Mouse (Mus musculus) embryonic facial prominence, embryonic 14.5 days (tissue): ENCODE measurements around the gene Ubald1. TPM values are rescaled to one million over a fixed set of nuclear protein-coding genes. Genes with fewer than 3 reads are reported as not detected.
A peak's percentile ranks its signal among the peaks of the same experiment; 100 is the strongest.

Experiments
- ATAC-seq: fragments of 200-750 bp; cut with Nextera tagmentation; 2 replicates; pipeline ENCODE4 v1.8.0; 2017; ENCODE audit warnings: low read depth, moderate number of reproducible peaks, moderate TSS enrichment
- DNase-seq: peaks from one replicate; pipeline ENCODE4 v3.0.0-alpha.2; 2015; ENCODE audit warnings: low spot score
- H3K27ac ChIP-seq: fragments of 300-500 bp; sonication (generic); replicated peaks from 2 replicates; pipeline ENCODE4 v1.5.1; 2014; ENCODE audit warnings: low read depth, mild to moderate bottlenecking, low read length, moderate library complexity
- H3K27me3 ChIP-seq: fragments of 300-500 bp; sonication (generic); replicated peaks from 2 replicates; pipeline ENCODE4 v1.6.1; 2014; ENCODE audit warnings: low read length; ENCODE audit not compliant: control insufficient read depth, insufficient read depth
- H3K36me3 ChIP-seq: fragments of 300-500 bp; sonication (generic); 2 replicates; pipeline ENCODE4 v1.6.1; 2014; ENCODE audit warnings: low read length, mixed read lengths; ENCODE audit not compliant: control insufficient read depth, insufficient read depth
- H3K4me1 ChIP-seq: fragments of 300-500 bp; sonication (generic); 2 replicates; pipeline ENCODE4 v1.6.1; 2014; ENCODE audit warnings: antibody characterized with exemption, low read length; ENCODE audit not compliant: control insufficient read depth, insufficient read depth
- H3K4me2 ChIP-seq: fragments of 300-500 bp; sonication (generic); 2 replicates; pipeline ENCODE4 v1.6.1; 2014; ENCODE audit warnings: low read depth, mild to moderate bottlenecking, low read length, moderate library complexity, mixed read lengths
- H3K4me3 ChIP-seq: fragments of 300-500 bp; sonication (generic); 2 replicates; pipeline ENCODE4 v1.5.1; 2014; ENCODE audit warnings: low read depth, mild to moderate bottlenecking, low read length
- H3K9ac ChIP-seq: fragments of 300-500 bp; sonication (generic); 2 replicates; pipeline ENCODE4 v1.6.1; 2014; ENCODE audit warnings: low read depth, mild to moderate bottlenecking, low read length, moderate library complexity, mixed read lengths
- H3K9me3 ChIP-seq: fragments of 300-500 bp; sonication (generic); 2 replicates; pipeline ENCODE4 v1.6.1; 2016; ENCODE audit warnings: low read length; ENCODE audit not compliant: control insufficient read depth
- WGBS: fragments of 180-500 bp; shearing (Covaris S2); extraction: QIAGEN DNeasy Blood & Tissue Kit; methylation state at CpG from one replicate; pipeline ENCODE4 v1.1.7; 2014; 5-methylcytosine and 5-hydroxymethylcytosine counted together
- polyA plus RNA-seq: library from polyadenylated mRNA; unstranded; fragments of >200 nt; fragmentation: Nextera tagmentation; extraction: Ambion mirVana; gene quantifications from 2 replicates; pipeline ENCODE4 v1.2.1, GENCODE M21; 2014

The Ubald1 gene
- polyA plus RNA-seq, result 36.3 and 39.0 TPM in 2 replicates

DNA sequence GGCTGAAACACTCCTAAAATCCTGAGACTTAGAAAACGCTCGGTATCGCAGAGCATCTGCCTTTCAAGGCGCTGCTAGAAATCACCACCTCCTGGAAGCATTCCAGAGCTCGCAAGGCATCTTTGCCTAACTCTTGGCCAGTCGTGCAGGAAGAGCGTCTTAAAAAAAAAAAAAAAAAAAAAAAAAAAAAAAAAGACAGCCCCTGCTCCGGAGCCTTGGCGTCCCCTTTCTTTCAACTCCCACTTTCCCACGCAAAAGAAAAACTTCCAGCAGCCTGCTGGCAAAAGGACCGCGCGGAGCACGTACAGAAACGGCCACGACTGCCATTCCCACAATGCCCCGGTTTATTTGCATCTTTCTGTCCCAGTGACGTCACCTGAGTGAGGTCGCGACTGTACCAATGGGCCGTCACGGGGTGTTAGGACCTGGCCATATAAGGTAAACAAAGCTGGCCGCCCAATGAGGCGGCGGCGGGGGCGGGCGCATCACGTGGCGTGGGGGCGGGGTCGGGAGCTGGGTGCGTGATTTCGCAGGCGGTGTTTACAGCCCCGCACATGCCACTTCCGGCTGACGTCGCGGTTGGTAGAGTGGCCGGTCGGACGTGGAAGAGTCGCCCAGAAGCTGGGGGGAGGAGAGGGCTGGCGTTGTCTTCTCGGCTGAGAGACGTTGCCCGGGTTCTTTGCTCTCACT, at the start of gene Ubald1:
TSS of gene Ubald1 (minus strand) at position 180 of the 690 bp plus-strand sequence.
- H3K27me3 ChIP-seq, result no peaks in the 10 kb centered on the region
- peaks cover 22% of the 10 kb centered on the region for H3K4me1 ChIP-seq
- peak within 1 kb of the TSS; percentile 86 for H3K4me3 ChIP-seq
- peak; percentile 88 for ATAC-seq
- no peaks in the 10 kb centered on the region for H3K9me3 ChIP-seq
- peaks cover 9% of the 10 kb centered on the region for H3K36me3 ChIP-seq
- peak within 1 kb of the TSS; percentile 76 for H3K4me2 ChIP-seq
- peak within 1 kb of the TSS; percentile 100 for H3K27ac ChIP-seq
- whole genome bisulfite sequencing, result under 1% methylated on average over 48 of the region's 48 CpGs
- peak within 1 kb of the TSS; percentile 92 for H3K9ac ChIP-seq
- peak; percentile 100 for DNase-seq

DNA sequence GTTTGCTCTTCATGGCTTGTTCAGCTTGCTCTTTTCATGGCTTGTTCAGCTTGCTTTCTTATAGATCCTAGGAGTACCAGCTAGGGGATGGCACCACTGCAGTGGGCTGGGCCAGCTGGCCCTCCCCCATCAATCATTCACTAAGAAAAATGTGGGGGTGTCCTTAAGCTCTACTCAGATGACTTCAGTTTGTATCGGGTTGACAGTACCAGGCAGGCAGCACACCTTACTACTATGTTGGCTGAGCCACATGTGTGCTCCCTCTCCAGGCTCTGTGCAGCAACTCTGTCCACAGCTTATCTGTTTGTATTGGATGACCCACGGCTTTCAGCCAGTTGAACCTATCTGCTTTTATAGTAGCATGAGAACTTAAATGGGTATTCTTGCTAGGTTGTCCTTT, 48.4 kb upstream of the Ubald1 start:
- ATAC-seq (no peak), DNase-seq (no peak)
- WGBS, result 85% methylated on average over 2 of the region's 2 CpGs
- no peaks in the 10 kb centered on the region for H3K27me3 ChIP-seq
- no peaks in the 10 kb centered on the region for H3K4me1 ChIP-seq
- H3K36me3 ChIP-seq, result peaks cover 100% of the 10 kb centered on the region
- H3K4me3 ChIP-seq, result no peak overlapping the region
- H3K27ac ChIP-seq, result no peak overlapping the region
- no peak overlapping the region for H3K4me2 ChIP-seq
- no peak overlapping the region for H3K9ac ChIP-seq
- H3K9me3 ChIP-seq, result no peaks in the 10 kb centered on the region

DNA sequence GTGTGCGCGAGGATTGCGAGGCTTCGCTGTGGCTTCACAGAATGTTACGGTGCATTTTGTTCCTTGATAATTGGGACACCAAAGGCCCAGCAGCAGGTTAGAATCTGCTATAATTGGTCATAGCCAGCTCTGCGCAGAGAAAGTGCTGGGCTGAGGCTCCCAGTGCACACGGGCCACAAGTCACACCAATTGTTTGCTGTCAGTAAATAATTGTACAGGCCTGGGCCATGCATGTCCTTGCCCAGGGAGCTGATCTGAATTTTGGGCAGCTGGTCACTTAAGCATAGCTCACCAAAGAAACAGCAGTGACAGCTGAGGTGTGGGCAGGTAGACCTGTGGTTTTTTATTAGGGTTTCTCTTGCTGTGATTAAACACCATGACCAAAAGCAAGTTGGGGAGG, 47.9 kb upstream of the Ubald1 start:
- ATAC-seq, result no peak
- no peak overlapping the region for H3K27ac ChIP-seq
- 91% methylated on average over 7 of the region's 7 CpGs for WGBS

DNA sequence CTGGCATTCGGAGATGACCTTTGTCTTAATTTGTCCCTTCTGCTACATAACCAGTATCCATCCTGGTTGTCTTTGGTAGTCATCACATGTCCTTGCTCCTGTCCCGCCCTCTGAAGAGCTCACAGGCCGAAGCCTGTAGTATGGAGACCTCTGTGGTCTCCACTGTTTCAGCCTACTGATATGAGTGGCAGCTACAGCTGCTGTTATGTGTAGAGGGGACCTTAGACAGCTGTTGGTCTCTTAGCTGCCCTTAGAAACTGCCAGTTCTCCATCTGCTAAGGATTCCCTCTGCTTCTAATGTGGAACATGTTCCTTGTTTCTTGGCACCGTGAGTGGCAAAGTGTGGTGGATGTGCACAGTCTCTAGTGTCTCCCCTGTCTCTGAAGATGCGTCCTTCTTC, 43.9 kb upstream of the Ubald1 start:
- H3K36me3 ChIP-seq, result peaks cover 95% of the 10 kb centered on the region
- H3K9ac ChIP-seq, result no peak overlapping the region
- no peak for ATAC-seq
- H3K27me3 ChIP-seq, result no peaks in the 10 kb centered on the region
- no peak overlapping the region for H3K4me3 ChIP-seq
- H3K4me2 ChIP-seq, result no peak overlapping the region
- H3K9me3 ChIP-seq, result no peaks in the 10 kb centered on the region
- WGBS, result 85% methylated on average over 5 of the region's 5 CpGs
- no peak overlapping the region for H3K27ac ChIP-seq
- H3K4me1 ChIP-seq, result no peaks in the 10 kb centered on the region
- no peak for DNase-seq

More for the DNA sequence above, 47.9 kb upstream of the Ubald1 start:
- Histone ChIP-seq H3K9me3 (no peaks in the 10 kb centered on the region), H3K4me1 (no peaks in the 10 kb centered on the region), H3K36me3 (peaks cover 100% of the 10 kb centered on the region), H3K4me2 (no peak overlapping the region), H3K4me3 (no peak overlapping the region), H3K9ac (no peak overlapping the region), H3K27me3 (no peaks in the 10 kb centered on the region)
- no peak for DNase-seq

DNA sequence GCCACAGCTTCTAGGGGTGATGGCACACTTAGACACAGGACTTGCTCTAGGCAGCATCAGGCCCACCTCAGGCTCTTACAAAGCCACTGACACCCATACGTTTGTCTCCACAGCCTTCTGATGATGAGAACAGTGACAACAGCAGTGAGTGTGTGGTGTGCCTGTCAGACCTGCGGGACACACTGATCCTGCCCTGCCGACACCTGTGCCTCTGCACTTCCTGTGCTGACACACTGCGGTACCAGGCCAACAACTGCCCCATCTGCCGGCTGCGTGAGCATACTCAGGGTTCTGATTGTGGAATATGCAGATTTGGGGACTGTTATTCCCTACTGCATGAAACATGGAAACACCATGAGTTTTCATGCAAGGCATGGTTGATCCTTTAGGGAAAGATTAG, 42.4 kb upstream of the Ubald1 start:
- no peak for ATAC-seq
- Histone ChIP-seq H3K36me3 (peaks cover 86% of the 10 kb centered on the region), H3K4me2 (no peak overlapping the region), H3K9ac (no peak overlapping the region), H3K4me1 (no peaks in the 10 kb centered on the region), H3K9me3 (no peaks in the 10 kb centered on the region), H3K4me3 (no peak overlapping the region), H3K27me3 (no peaks in the 10 kb centered on the region), H3K27ac (no peak overlapping the region)
- 98% methylated on average over 6 of the region's 6 CpGs for WGBS
- DNase-seq, result no peak

DNA sequence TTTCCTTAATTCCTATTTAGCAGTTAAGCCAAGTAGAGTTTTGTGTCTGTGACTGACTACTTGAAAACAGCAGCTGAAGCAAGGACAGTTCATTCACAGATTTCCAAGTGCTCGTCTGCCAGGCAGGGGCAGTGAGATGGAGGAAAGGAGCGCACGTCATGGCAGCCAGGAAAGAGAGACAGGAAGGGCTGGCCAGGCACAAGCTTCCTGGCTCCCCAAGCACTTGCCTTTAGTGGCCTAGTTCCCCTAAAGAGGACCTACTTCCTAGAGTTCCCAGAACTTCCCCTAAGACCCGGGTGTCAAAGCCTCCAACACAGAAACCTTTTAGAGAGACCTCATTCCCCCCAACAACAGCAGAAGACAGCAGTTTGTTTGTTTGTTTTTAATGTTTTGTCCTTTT, 40.4 kb upstream of the Ubald1 start:
- DNase-seq (no peak), ATAC-seq (no peak)
- Histone ChIP-seq H3K9ac (no peak overlapping the region), H3K36me3 (peaks cover 82% of the 10 kb centered on the region), H3K9me3 (no peaks in the 10 kb centered on the region), H3K4me1 (no peaks in the 10 kb centered on the region), H3K27me3 (no peaks in the 10 kb centered on the region), H3K4me3 (no peak overlapping the region), H3K4me2 (no peak overlapping the region), H3K27ac (no peak overlapping the region)
- WGBS, result 67% methylated on average over 4 of the region's 4 CpGs

DNA sequence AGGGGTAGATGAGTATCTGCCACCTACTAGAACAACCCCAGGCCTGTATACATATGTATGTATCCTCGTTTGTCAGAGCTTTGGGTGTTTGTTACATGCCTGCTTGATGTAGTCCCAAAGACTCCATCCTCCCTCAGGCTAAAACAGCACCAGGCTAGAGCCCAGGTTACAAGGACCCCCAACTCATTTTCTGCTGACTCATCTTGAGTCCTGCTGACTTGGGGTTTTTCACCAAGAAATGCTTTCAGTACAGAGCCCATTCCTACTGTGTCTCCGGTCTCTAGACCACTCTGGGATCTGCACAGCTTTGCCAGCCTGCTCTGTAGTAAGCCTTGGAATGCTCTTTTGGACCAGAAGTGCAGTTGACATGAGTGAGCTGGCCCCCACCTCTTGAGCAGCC, 36.5 kb upstream of the Ubald1 start:
- ATAC-seq (no peak), DNase-seq (no peak)
- no peak overlapping the region for H3K9ac ChIP-seq
- no peaks in the 10 kb centered on the region for H3K27me3 ChIP-seq
- H3K36me3 ChIP-seq, result peaks cover 71% of the 10 kb centered on the region
- no peaks in the 10 kb centered on the region for H3K4me1 ChIP-seq
- no peaks in the 10 kb centered on the region for H3K9me3 ChIP-seq
- H3K4me2 ChIP-seq, result no peak overlapping the region
- H3K4me3 ChIP-seq, result no peak overlapping the region
- no peak overlapping the region for H3K27ac ChIP-seq
- 85% methylated on average over 2 of the region's 2 CpGs for WGBS

DNA sequence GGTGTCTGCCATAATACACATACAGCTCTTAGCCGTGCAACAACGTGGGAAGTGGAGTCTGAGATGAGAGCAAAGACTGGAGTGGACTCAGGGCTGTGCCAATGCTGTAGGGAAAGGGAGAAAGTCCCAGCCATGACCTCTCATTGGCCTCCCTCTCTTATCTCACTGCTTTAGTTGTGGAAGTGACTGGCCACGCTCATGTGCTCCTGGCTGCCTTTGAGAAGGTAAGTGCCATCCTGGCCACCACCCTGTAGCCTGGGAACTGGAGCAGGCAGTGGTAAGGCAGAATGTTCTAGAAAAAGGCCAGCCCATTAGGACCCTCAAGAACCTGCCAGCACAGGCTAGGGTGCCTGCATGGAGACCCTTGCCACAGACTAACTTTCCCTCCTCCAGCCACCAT, 35.8 kb upstream of the Ubald1 start:
- ATAC-seq (no peak), DNase-seq (no peak)
- Histone ChIP-seq H3K4me2 (no peak overlapping the region), H3K9ac (no peak overlapping the region), H3K4me3 (no peak overlapping the region), H3K36me3 (peaks cover 72% of the 10 kb centered on the region), H3K4me1 (no peaks in the 10 kb centered on the region), H3K27ac (no peak overlapping the region), H3K27me3 (no peaks in the 10 kb centered on the region), H3K9me3 (no peaks in the 10 kb centered on the region)
- WGBS, result 87% methylated on average over 3 of the region's 3 CpGs
